Mouse (Mus musculus): ENCODE data around the gene Arhgap21.

DNA sequence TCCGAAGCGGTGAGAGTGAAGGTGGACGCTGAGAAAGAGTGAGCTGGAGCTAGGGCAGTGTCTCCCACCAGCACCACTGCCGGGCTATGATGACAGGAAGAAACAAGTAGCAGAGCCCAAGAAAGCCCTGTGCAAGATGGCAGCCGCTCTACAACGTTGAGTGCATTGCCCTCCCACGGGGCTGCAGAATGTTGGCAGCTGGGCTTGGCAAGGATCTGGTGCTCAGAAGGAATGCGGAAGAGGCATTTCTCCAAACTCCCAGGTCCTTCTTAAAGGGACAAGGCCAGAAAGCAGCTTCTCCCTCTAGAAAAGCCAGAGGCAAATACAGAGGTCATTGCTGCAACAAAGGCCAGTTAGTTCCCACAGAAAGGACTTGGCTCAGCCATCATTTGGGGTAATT, 157.2 kb downstream of the Arhgap21 start:
- TF ChIP-seq GATA1 (IDR thresholded peaks at IDR 0.05; ENCODE audit: borderline replicate concordance, low read length), result no peak
- TF ChIP-seq FLI1 (IDR thresholded peaks at IDR 0.05; ENCODE audit: low read length), result no peak

Data from megakaryocyte, embryonic 14.5 days (primary cell).